Mouse (Mus musculus): ENCODE measurements at regions not wholly inside any gene's neighbourhood (a gene's known extent, or its start where the extent isn't known, plus 50 kb on each side); places are given as distances from the start of the nearest gene placed in this dataset.
"Not testable (repeated sequence)": the region's sequence is repeated elsewhere in the genome, so short reads cannot be mapped to it uniquely, and the experiment has no call there.

GRCm38 (mm10) chr16:50533881-50534280 is 57.1 kb downstream of the Ccdc54 start:
- H3K27ac ChIP-seq (ENCODE audit: low read depth, low read length): no peak overlapping the region
- H3K9me3 ChIP-seq (ENCODE audit: control insufficient read depth, low read length): no peaks in the 10 kb centered on the region; the same call in 1 of the 2 replicates
- no peaks in the 10 kb centered on the region for H3K4me1 ChIP-seq (ENCODE audit: control insufficient read depth, insufficient read depth, low read length)
- no peak overlapping the region for H3K9ac ChIP-seq (ENCODE audit: low read depth, low read length)
- H3K4me3 ChIP-seq (ENCODE audit: low read length): no peak overlapping the region
- ATAC-seq (ENCODE audit: low FRiP score, low TSS enrichment): no peak
- H3K36me3 ChIP-seq (ENCODE audit: control insufficient read depth, insufficient read depth, low read length): no peaks in the 10 kb centered on the region
- WGBS: 78% methylated on average over 3 of the region's 3 CpGs
- H3K27me3 ChIP-seq (ENCODE audit: control insufficient read depth, insufficient read depth, low read length): no peaks in the 10 kb centered on the region
- H3K4me2 ChIP-seq (replicated peaks; ENCODE audit: low read depth, low read length): no peak overlapping the region

GRCm38 (mm10) chr16:50529511-50530416 is 61.2 kb downstream of the Ccdc54 start:
- under 1% methylated on average over 46 of the region's 46 CpGs for WGBS
- Histone ChIP-seq H3K4me3 (ENCODE audit: low read length) (peak overlapping the region; percentile 50), H3K9me3 (ENCODE audit: control insufficient read depth, low read length) (no peaks in the 10 kb centered on the region), H3K36me3 (ENCODE audit: control insufficient read depth, insufficient read depth, low read length) (no peaks in the 10 kb centered on the region), H3K4me1 (ENCODE audit: control insufficient read depth, insufficient read depth, low read length) (no peaks in the 10 kb centered on the region), H3K27ac (ENCODE audit: low read depth, low read length) (peak overlapping the region; percentile 92), H3K9ac (ENCODE audit: low read depth, low read length) (peak overlapping the region; percentile 59), H3K27me3 (ENCODE audit: control insufficient read depth, insufficient read depth, low read length) (no peaks in the 10 kb centered on the region), H3K4me2 (replicated peaks; ENCODE audit: low read depth, low read length) (peak overlapping the region; percentile 92)
- peak; percentile 71 for ATAC-seq (ENCODE audit: low FRiP score, low TSS enrichment)

DNA sequence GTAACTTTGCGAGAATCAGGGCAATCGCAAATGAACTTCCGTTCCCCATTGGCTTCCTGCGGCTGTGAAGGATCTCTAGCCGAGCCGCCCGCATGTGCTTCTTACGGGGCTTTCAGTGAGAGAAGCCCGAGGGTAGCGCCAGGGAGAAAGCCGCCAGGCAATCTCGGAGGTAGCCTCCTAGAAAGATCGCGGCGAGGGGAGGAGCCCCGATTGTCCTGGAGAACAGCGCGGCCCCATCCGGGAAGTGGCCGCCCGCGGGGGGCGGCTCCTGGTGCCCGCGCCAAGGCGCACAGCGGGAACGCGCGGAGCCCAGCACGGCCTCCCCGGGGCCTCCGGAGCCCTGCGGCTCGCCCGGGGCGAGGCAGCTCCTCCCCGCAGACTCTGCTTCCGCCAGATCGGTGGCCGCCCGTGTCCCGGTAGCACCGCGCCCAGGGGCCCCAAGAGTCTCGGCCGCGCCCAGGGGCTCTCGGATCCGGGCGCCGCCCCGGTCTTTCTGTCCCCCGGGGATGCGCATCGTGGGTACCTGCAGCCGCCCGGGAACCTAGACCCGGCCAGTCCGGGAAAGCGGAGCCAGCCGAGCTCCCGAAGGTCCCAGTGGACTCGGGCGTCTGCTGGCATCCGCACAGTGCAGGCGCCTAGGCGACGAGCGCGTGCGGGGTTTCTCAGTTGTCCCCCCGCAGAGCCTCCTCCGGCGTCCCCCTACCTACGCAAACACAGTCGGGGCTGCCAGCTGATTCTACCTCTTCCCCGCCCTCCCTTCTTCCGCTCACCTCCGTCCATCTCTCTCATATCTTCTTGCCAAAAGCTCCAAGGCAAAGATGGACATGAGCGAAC is 62.1 kb downstream of the Ccdc54 start:
- Histone ChIP-seq H3K9ac (ENCODE audit: low read depth, low read length) (peak overlapping the region; percentile 59), H3K4me2 (replicated peaks; ENCODE audit: low read depth, low read length) (peak overlapping the region; percentile 92), H3K9me3 (ENCODE audit: control insufficient read depth, low read length) (no peaks in the 10 kb centered on the region), H3K4me1 (ENCODE audit: control insufficient read depth, insufficient read depth, low read length) (no peaks in the 10 kb centered on the region), H3K27me3 (ENCODE audit: control insufficient read depth, insufficient read depth, low read length) (no peaks in the 10 kb centered on the region), H3K27ac (ENCODE audit: low read depth, low read length) (peak overlapping the region; percentile 92), H3K36me3 (ENCODE audit: control insufficient read depth, insufficient read depth, low read length) (no peaks in the 10 kb centered on the region), H3K4me3 (ENCODE audit: low read length) (peak overlapping the region; percentile 50)
- WGBS: under 1% methylated on average over 74 of the region's 81 CpGs
- ATAC-seq (ENCODE audit: low FRiP score, low TSS enrichment): peak; percentile 88

- under 1% methylated on average over 9 of the region's 9 CpGs for WGBS
- H3K27ac ChIP-seq (ENCODE audit: low read depth, low read length): peak overlapping the region; percentile 92
- H3K27me3 ChIP-seq (ENCODE audit: control insufficient read depth, insufficient read depth, low read length): no peaks in the 10 kb centered on the region
- peak; percentile 10 for ATAC-seq (ENCODE audit: low FRiP score, low TSS enrichment)
- peak overlapping the region; percentile 50 for H3K4me3 ChIP-seq (ENCODE audit: low read length)
- H3K9ac ChIP-seq (ENCODE audit: low read depth, low read length): peak overlapping the region; percentile 59
- H3K4me1 ChIP-seq (ENCODE audit: control insufficient read depth, insufficient read depth, low read length): no peaks in the 10 kb centered on the region
- no peaks in the 10 kb centered on the region for H3K9me3 ChIP-seq (ENCODE audit: control insufficient read depth, low read length)
- H3K4me2 ChIP-seq (replicated peaks; ENCODE audit: low read depth, low read length): peak overlapping the region; percentile 92
- H3K36me3 ChIP-seq (ENCODE audit: control insufficient read depth, insufficient read depth, low read length): no peaks in the 10 kb centered on the region
These were observed 62.6 kb downstream of the Ccdc54 start for GRCm38 (mm10) chr16:50528355-50528676.

DNA sequence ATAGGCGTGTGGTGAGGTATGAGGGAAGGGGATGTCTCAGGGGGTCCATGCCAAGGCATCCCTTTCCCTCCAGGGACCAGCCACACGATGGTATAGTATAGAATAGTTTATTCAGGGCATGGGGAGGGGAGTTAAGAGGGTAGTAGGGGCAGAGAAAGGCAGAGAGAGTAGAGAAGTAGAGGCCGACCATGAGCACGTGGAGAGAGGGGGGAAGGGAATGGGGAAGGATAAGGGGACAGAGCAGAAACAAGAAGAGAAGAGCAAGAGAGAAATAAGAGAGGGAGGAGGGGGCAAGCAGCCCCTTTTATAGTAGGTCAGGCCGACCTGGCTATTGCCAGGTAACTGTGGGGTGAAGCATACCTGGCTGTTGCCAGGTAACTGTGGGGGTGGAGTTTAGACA is 64.0 kb downstream of the Ccdc54 start:
- not testable (repeated sequence) for H3K4me3 ChIP-seq (ENCODE audit: low read length); H3K4me2 ChIP-seq (replicated peaks; ENCODE audit: low read depth, low read length); H3K9ac ChIP-seq (ENCODE audit: low read depth, low read length); H3K4me1 ChIP-seq (ENCODE audit: control insufficient read depth, insufficient read depth, low read length); H3K27ac ChIP-seq (ENCODE audit: low read depth, low read length); H3K36me3 ChIP-seq (ENCODE audit: control insufficient read depth, insufficient read depth, low read length); H3K9me3 ChIP-seq (ENCODE audit: control insufficient read depth, low read length); ATAC-seq (ENCODE audit: low FRiP score, low TSS enrichment); H3K27me3 ChIP-seq (ENCODE audit: control insufficient read depth, insufficient read depth, low read length)
- 89% methylated on average over 5 of the region's 5 CpGs for WGBS

DNA sequence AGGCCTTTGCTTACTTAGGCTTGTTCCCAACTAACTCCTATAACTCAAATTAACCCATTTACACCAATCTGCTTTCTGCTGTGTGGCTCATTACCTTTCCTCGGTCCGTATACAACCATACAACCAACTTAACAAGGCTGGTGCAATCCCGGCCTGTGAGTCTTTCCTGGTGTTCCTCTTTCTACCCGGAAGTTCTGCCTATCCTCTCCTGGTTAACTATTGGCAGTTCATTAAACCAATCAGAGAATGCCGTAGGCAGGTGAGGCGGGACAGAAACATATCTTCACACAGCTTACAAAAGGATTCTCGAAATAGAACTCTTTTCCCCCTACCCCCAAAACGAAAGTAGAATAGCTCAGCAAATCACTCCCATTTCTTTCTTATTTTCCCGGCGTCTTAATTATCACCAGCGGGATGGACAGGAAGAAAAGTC is 65.0 kb downstream of the Ccdc54 start:
- H3K4me3 ChIP-seq (ENCODE audit: low read length): no peak overlapping the region
- H3K36me3 ChIP-seq (ENCODE audit: control insufficient read depth, insufficient read depth, low read length): no peaks in the 10 kb centered on the region
- ATAC-seq (ENCODE audit: low FRiP score, low TSS enrichment): no peak
- no peak overlapping the region for H3K4me2 ChIP-seq (replicated peaks; ENCODE audit: low read depth, low read length)
- H3K9me3 ChIP-seq (ENCODE audit: control insufficient read depth, low read length): no peaks in the 10 kb centered on the region
- no peak overlapping the region for H3K27ac ChIP-seq (ENCODE audit: low read depth, low read length)
- H3K27me3 ChIP-seq (ENCODE audit: control insufficient read depth, insufficient read depth, low read length): no peaks in the 10 kb centered on the region
- WGBS: 93% methylated on average over 11 of the region's 11 CpGs
- no peaks in the 10 kb centered on the region for H3K4me1 ChIP-seq (ENCODE audit: control insufficient read depth, insufficient read depth, low read length)
- no peak overlapping the region for H3K9ac ChIP-seq (ENCODE audit: low read depth, low read length)

DNA sequence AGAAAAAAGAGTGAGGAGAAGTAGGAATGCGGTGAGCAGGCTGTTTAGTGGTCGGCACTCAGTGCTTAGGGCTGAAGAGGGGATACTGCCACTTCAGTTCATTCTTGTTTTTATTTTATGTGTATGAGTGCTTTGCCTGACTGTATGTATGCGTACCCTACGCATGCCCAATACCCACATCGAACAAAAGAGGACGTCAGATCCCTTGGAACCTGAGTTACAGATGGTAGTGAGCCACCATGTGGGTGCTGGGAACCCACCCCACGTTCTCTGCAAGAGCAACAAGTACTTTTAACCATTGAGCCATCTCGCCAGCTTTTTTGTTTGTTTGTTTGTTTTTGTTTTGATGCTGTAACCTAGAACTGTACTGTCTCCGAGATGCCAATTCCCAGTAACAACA is 65.5 kb downstream of the Ccdc54 start:
- no peak overlapping the region for H3K4me3 ChIP-seq (ENCODE audit: low read length)
- no peaks in the 10 kb centered on the region for H3K9me3 ChIP-seq (ENCODE audit: control insufficient read depth, low read length)
- no peak overlapping the region for H3K9ac ChIP-seq (ENCODE audit: low read depth, low read length)
- H3K4me1 ChIP-seq (ENCODE audit: control insufficient read depth, insufficient read depth, low read length): no peaks in the 10 kb centered on the region
- no peak overlapping the region for H3K4me2 ChIP-seq (replicated peaks; ENCODE audit: low read depth, low read length)
- H3K27ac ChIP-seq (ENCODE audit: low read depth, low read length): no peak overlapping the region
- no peaks in the 10 kb centered on the region for H3K27me3 ChIP-seq (ENCODE audit: control insufficient read depth, insufficient read depth, low read length)
- ATAC-seq (ENCODE audit: low FRiP score, low TSS enrichment): no peak
- no peaks in the 10 kb centered on the region for H3K36me3 ChIP-seq (ENCODE audit: control insufficient read depth, insufficient read depth, low read length)
- 97% methylated on average over 9 of the region's 9 CpGs for WGBS

GRCm38 (mm10) chr16:50519610-50520009 is 71.3 kb downstream of the Ccdc54 start:
- no peak overlapping the region for H3K4me3 ChIP-seq (ENCODE audit: low read length)
- H3K36me3 ChIP-seq (ENCODE audit: control insufficient read depth, insufficient read depth, low read length): no peaks in the 10 kb centered on the region
- peaks cover 6% of the 10 kb centered on the region; the same call in 1 of the 2 replicates for H3K4me1 ChIP-seq (ENCODE audit: control insufficient read depth, insufficient read depth, low read length)
- 17% methylated on average over 10 of the region's 10 CpGs for WGBS
- no peaks in the 10 kb centered on the region for H3K27me3 ChIP-seq (ENCODE audit: control insufficient read depth, insufficient read depth, low read length)
- no peaks in the 10 kb centered on the region for H3K9me3 ChIP-seq (ENCODE audit: control insufficient read depth, low read length)
- H3K27ac ChIP-seq (ENCODE audit: low read depth, low read length): no peak overlapping the region
- H3K9ac ChIP-seq (ENCODE audit: low read depth, low read length): no peak overlapping the region
- H3K4me2 ChIP-seq (replicated peaks; ENCODE audit: low read depth, low read length): peak overlapping the region; percentile 24
- ATAC-seq (ENCODE audit: low FRiP score, low TSS enrichment): peak; percentile 81

DNA sequence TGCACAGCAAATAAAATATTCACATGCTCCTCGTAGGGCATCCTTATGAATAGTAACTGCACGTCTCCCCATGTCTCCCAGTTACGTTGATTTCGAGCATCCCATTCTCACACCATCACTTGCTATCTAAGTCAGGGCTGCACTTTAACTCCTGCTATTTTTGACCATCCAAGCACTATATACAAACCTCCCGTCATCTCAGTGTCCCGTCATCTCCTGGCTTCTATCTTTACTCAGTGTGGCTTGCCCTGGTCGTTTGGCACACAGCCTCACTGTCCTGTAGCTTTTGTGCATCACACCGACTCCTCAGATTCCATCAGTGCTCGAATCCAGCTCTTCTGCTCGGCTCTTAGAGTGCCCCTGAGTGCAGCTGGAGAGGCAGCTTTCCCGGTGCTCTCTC is 74.4 kb downstream of the Ccdc54 start:
- no peaks in the 10 kb centered on the region for H3K9me3 ChIP-seq (ENCODE audit: control insufficient read depth, low read length)
- H3K36me3 ChIP-seq (ENCODE audit: control insufficient read depth, insufficient read depth, low read length): no peaks in the 10 kb centered on the region
- no peak overlapping the region for H3K4me2 ChIP-seq (replicated peaks; ENCODE audit: low read depth, low read length)
- no peak overlapping the region for H3K9ac ChIP-seq (ENCODE audit: low read depth, low read length)
- H3K27me3 ChIP-seq (ENCODE audit: control insufficient read depth, insufficient read depth, low read length): no peaks in the 10 kb centered on the region
- H3K4me3 ChIP-seq (ENCODE audit: low read length): no peak overlapping the region
- no peak for ATAC-seq (ENCODE audit: low FRiP score, low TSS enrichment)
- H3K4me1 ChIP-seq (ENCODE audit: control insufficient read depth, insufficient read depth, low read length): peaks cover 8% of the 10 kb centered on the region; the same call in 1 of the 2 replicates
- 58% methylated on average over 11 of the region's 11 CpGs for WGBS
- H3K27ac ChIP-seq (ENCODE audit: low read depth, low read length): no peak overlapping the region

Data from kidney, embryonic 14.5 days (tissue).